Comparison of ENCODE assay signal across 11 mouse cellular contexts in the genomic region with DNA sequence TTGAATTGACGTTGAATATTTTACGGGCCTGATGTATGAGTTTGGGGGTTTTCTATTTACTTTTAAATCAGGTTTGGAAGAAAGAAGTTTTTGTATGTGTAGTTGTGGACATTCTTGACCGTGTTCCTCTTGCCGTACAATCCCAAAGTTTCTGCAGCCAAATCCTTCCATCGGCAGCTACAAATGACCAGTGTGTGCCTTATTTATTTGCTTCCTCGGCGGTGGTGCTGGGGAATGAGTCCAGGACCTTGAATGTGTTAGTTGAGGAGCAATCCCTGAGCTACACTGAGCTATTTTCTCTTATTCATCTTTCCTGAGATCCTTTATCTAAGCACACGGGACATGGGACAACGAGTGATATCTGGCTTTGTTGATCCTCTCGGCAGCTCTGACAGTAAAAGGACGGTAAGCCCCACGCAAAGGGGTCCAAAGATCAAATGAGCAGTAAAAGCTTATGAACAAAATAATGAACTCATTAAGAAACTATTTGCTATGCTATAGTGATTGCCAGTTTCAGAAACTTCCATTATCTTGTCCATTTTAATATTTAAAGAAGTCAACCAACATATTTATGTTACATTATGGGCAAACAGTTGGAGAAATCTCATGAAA. TPM values are rescaled to one million over a fixed set of nuclear protein-coding genes. Genes with fewer than 3 reads are reported as not detected.
DNase-seq lines count a peak whose midpoint lies in the region; ATAC-seq and TF ChIP-seq lines count a peak whose summit lies in the region.
"Had no signal": no experiment of that assay in that cellular context is flagged by ENCODE, and none has a peak within 500 bp of the region (broad histone marks: within the 10 kb centered on the region; RNA-seq: fewer than 3 reads in every experiment).

No protein-coding gene starts in this region.

- H3K27me3 ChIP-seq in hindbrain, embryonic 12.5 days = no peaks in the 10 kb centered on the region
- H3K27me3 ChIP-seq in hindbrain, embryonic 13.5 days = no peaks in the 10 kb centered on the region
- no peaks in the 10 kb centered on the region for H3K27me3 ChIP-seq in embryonic facial prominence, embryonic 13.5 days
- no peaks in the 10 kb centered on the region for H3K27me3 ChIP-seq in forebrain, embryonic 15.5 days
- H3K27me3 ChIP-seq: neural tube, embryonic 13.5 days had no signal

- in situ Hi-C loops in ES-E14 (cut with MboI; ENCODE audit: low sequenced_read_pairs in 2 of 2, unreplicated experiment in 2 of 2) = no loop called here

- peaks cover 51% of the 10 kb centered on the region for H3K4me1 ChIP-seq in hindbrain, embryonic 12.5 days
- H3K4me1 ChIP-seq in hindbrain, embryonic 13.5 days (replicated peaks) = peaks cover 41% of the 10 kb centered on the region
- peaks cover 19 to 26% of the 10 kb centered on the region in 2 experiments for H3K4me1 ChIP-seq in ES-E14 (ENCODE audit: control insufficient read depth in 2 of 2, insufficient read depth in 2 of 2, low read length in 2 of 2, poor library complexity in 1 of 2)
- H3K4me1 ChIP-seq in embryonic facial prominence, embryonic 13.5 days = peaks cover 63% of the 10 kb centered on the region
- peaks cover 25% of the 10 kb centered on the region for H3K4me1 ChIP-seq in forebrain, embryonic 15.5 days

- peak overlapping the region; percentile 79; the same call in 1 of the 2 replicates for H3K27ac ChIP-seq in hindbrain, embryonic 12.5 days
- H3K27ac ChIP-seq in hindbrain, embryonic 13.5 days = no peak overlapping the region
- H3K27ac ChIP-seq in ES-E14 (ENCODE audit: insufficient read depth, low read depth, low read length, poor library complexity, severe bottlenecking) = no peak overlapping the region
- peak overlapping the region; percentile 95 for H3K27ac ChIP-seq in embryonic facial prominence, embryonic 13.5 days
- H3K27ac ChIP-seq in forebrain, embryonic 15.5 days (replicated peaks) = no peak overlapping the region

- no peak overlapping the region for H3K9ac ChIP-seq in hindbrain, embryonic 12.5 days
- H3K9ac ChIP-seq in hindbrain, embryonic 13.5 days = no peak overlapping the region
- H3K9ac ChIP-seq in ES-E14 (ENCODE audit: insufficient read depth, low read depth, low read length, poor library complexity, severe bottlenecking) = peak overlapping the region; percentile 53; the same call in 1 of the 2 replicates
- H3K9ac ChIP-seq in embryonic facial prominence, embryonic 13.5 days = no peak overlapping the region
- H3K9ac ChIP-seq in forebrain, embryonic 15.5 days (replicated peaks) = no peak overlapping the region
- H3K9ac ChIP-seq: neural tube, embryonic 13.5 days had no signal

- no peak overlapping the region for H3K4me2 ChIP-seq in hindbrain, embryonic 12.5 days (replicated peaks)
- H3K4me2 ChIP-seq in hindbrain, embryonic 13.5 days = no peak overlapping the region
- no peak overlapping the region for H3K4me2 ChIP-seq in embryonic facial prominence, embryonic 13.5 days
- H3K4me2 ChIP-seq in forebrain, embryonic 15.5 days (replicated peaks) = no peak overlapping the region
- H3K4me2 ChIP-seq: neural tube, embryonic 13.5 days had no signal

- no peaks in the 10 kb centered on the region for H3K9me3 ChIP-seq in hindbrain, embryonic 12.5 days (replicated peaks)
- no peaks in the 10 kb centered on the region for H3K9me3 ChIP-seq in hindbrain, embryonic 13.5 days
- H3K9me3 ChIP-seq in ES-E14 (ENCODE audit: control insufficient read depth, insufficient read depth, low read depth, low read length) = peaks cover 9% of the 10 kb centered on the region; the same call in 1 of the 2 replicates
- no peaks in the 10 kb centered on the region for H3K9me3 ChIP-seq in embryonic facial prominence, embryonic 13.5 days
- no peaks in the 10 kb centered on the region for H3K9me3 ChIP-seq in forebrain, embryonic 15.5 days
- H3K9me3 ChIP-seq: neural tube, embryonic 13.5 days had no signal

- 25% methylated on average over 12 of the region's 12 CpGs for WGBS in hindbrain, embryonic 12.5 days
- 27% methylated on average over 12 of the region's 12 CpGs for WGBS in hindbrain, embryonic 13.5 days
- 38% methylated on average over 12 of the region's 12 CpGs for WGBS in embryonic facial prominence, embryonic 13.5 days
- WGBS in forebrain, embryonic 15.5 days = 43% methylated on average over 12 of the region's 12 CpGs

- no peak for DNase-seq in ES-E14 (ENCODE audit: low read depth, low spot score)
- peak; percentile 1 for DNase-seq in liver
- no peak for DNase-seq in thymus, postnatal 36 days
- DNase-seq: layer of hippocampus, adult 9-11 months; thymus, adult 2 months had no signal

- no peak overlapping the region for H3K4me3 ChIP-seq in hindbrain, embryonic 12.5 days
- H3K4me3 ChIP-seq in hindbrain, embryonic 13.5 days = no peak overlapping the region
- no peak overlapping the region for H3K4me3 ChIP-seq in ES-E14 (ENCODE audit: insufficient read depth in 1 of 2, low read depth in 1 of 2, low read length in 2 of 2, poor library complexity in 1 of 2, severe bottlenecking in 1 of 2)
- H3K4me3 ChIP-seq in embryonic facial prominence, embryonic 13.5 days = no peak overlapping the region
- H3K4me3 ChIP-seq in forebrain, embryonic 15.5 days = no peak overlapping the region
- H3K4me3 ChIP-seq: neural tube, embryonic 13.5 days had no signal

- no peaks in the 10 kb centered on the region for H3K36me3 ChIP-seq in hindbrain, embryonic 12.5 days
- no peaks in the 10 kb centered on the region for H3K36me3 ChIP-seq in hindbrain, embryonic 13.5 days
- H3K36me3 ChIP-seq in ES-E14 (ENCODE audit: control insufficient read depth, insufficient read depth, low read length, poor library complexity, severe bottlenecking) = no peaks in the 10 kb centered on the region; the same call in 1 of the 2 replicates
- H3K36me3 ChIP-seq in embryonic facial prominence, embryonic 13.5 days = no peaks in the 10 kb centered on the region
- no peaks in the 10 kb centered on the region for H3K36me3 ChIP-seq in forebrain, embryonic 15.5 days
- H3K36me3 ChIP-seq: G1E; neural tube, embryonic 13.5 days had no signal

- no peak for ATAC-seq in hindbrain, embryonic 12.5 days (ENCODE audit: low FRiP score)
- ATAC-seq in hindbrain, embryonic 13.5 days (ENCODE audit: low FRiP score) = no peak
- no peak for ATAC-seq in embryonic facial prominence, embryonic 13.5 days (ENCODE audit: insufficient number of reproducible peaks, insufficient read depth, low FRiP score, low TSS enrichment, low read depth)
- ATAC-seq in forebrain, embryonic 15.5 days (replicated peaks) = no peak

TF ChIP-seq in ES-E14, 5 proteins besides CTCF, POLR2A, EP300 and RAD21:
- TF ChIP-seq CHD2 (IDR thresholded peaks at IDR 0.05; ENCODE audit: low read depth, low read length) = no peak
- TF ChIP-seq ZC3H11A (IDR thresholded peaks at IDR 0.05; ENCODE audit: borderline replicate concordance, low read depth, low read length) = no peak
- TF ChIP-seq MAFK (IDR thresholded peaks at IDR 0.05; ENCODE audit: insufficient read depth, low read depth, low read length) = no peak
- TF ChIP-seq ZNF384 (IDR thresholded peaks at IDR 0.05; ENCODE audit: low read depth, low read length) = no peak
- no peak for TF ChIP-seq HCFC1 (IDR thresholded peaks at IDR 0.05; ENCODE audit: borderline replicate concordance, insufficient read depth, low read length)

RNA-seq across cellular contexts. Expression of gene Fignl1, which starts 22.2 kb away (rescaled TPM):
- polyA plus RNA-seq in hindbrain, embryonic 12.5 days (2016; fragmentation: Nextera tagmentation; extraction: Ambion mirVana) = 41.0 and 41.1 TPM in 2 replicates
- polyA plus RNA-seq in hindbrain, embryonic 13.5 days (2015; fragmentation: Nextera tagmentation; extraction: Ambion mirVana) = 15.4 and 15.5 TPM in 2 replicates
- total RNA-seq in ES-E14 (2012; rRNA removed) = 33.8 and 49.6 TPM in 2 replicates
- polyA plus RNA-seq in embryonic facial prominence, embryonic 13.5 days (2015; fragmentation: Nextera tagmentation; extraction: Ambion mirVana) = 53.7 and 59.4 TPM in 2 replicates
- 26.1 and 29.9 TPM in 2 replicates for polyA plus RNA-seq in forebrain, embryonic 15.5 days (2015; fragmentation: Nextera tagmentation; extraction: Ambion mirVana)

Comparison
In these comparisons a context has a peak if more than half of its experiments do, and no peak if none do; other contexts are left out.
1. H3K27ac ChIP-seq: peak in hindbrain, embryonic 12.5 days (single experiment) and embryonic facial prominence, embryonic 13.5 days (single experiment); none in hindbrain, embryonic 13.5 days (single experiment), ES-E14 (single experiment) and forebrain, embryonic 15.5 days (single experiment).